Mouse (Mus musculus) left cerebral cortex, postnatal 36 days (tissue): ENCODE measurements around the gene Stip1. TPM values are rescaled to one million over a fixed set of nuclear protein-coding genes. Genes with fewer than 3 reads are reported as not detected.

Source experiments
- DNase-seq, 2 experiments: peaks; one replicate each; pipeline ENCODE4 v3.0.0; 2021 to 2022; ENCODE audit warnings: low spot score in 2 of 2, mixed read lengths in 1 of 2
- intact Hi-C: fragments of 180-260 bp; cut with DNase I; formaldehyde crosslinking; loops from one replicate; pipeline ENCODE4 v1.15.1; 2025
- total RNA-seq, 2 experiments: library from RNA; stranded (reverse); gene quantifications; 2 replicates each; pipeline ENCODE4 v1.2.3; 2021

The Stip1 gene
- total RNA-seq, 2 experiments from 2014 or later = 179 to 201 TPM

DNA sequence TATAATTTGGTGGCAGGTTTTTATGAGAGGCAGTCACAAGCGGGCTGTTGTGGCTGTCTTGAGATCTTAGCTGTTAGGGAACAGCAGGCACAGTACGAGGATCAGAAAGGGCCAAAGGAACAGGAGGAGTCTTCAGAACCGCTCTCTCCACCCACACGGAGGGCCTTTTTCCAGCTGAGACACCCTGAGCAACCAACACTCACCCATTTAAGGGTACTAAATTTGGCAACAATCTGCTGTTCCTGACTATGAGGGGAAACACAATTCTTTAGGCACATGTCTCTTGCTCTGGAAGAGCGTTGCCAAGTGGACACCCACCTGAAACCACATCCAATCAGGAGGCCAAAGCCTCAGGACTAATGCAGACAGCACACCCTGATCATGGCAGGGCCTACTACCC, 10.2 kb downstream of the Stip1 start:
- peak; percentile 70 to 72 for DNase-seq
- intact Hi-C loops = loop anchor here (10.0 kb wide), 1 partner anchor 105 kb away; the partner anchor contains the start of genes Catsperz and Esrra

DNA sequence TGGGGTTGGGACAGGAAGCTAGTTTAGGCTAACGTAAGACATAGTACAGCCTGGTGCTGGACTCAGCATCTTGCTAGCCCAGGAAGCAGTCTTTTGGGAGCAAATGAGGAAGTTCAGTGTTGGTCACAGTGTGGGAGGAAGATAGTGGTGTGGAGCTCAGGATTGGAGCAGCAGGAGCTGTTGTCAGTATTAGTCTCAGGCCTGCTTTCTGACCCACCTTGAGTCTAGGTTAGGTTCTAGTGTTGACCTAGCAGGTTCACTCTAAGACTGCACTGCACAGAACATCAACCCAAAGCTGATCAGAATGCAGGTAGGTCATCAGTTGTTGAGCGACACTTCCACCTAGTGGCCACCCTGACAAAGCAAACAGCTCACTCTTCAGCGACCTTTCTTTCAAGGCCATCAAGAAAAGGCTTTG, 19.5 kb downstream of the Stip1 start:
- intact Hi-C loops = loop anchor here (10.0 kb wide), 1 partner anchor 95 kb away; the partner anchor contains the start of genes Catsperz and Esrra
- no peak for DNase-seq

DNA sequence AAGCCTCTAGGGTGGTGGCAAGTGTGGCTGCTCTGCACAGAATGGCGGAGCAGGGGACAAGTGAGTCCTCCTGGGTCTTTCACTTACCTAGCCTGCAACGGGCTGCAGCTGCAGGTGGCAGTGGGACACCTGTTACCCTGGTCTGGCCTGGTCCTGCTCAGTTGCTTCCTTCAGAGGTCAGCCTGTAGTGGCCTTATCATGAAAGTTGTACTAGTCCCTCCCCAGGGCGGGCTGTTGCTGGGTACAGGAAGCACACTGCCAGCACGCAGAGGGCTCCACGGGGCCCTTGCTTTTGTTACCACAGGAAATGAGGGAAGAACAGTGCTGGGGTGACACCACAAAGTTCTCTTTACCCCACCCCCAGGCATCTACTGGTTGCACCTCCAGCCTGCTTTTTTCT, 20.6 kb downstream of the Stip1 start, which contains the start of gene Fermt3:
Gene Fermt3, minus strand, starts transcription at position 279 of the 400 bp plus-strand sequence.
- intact Hi-C loops = no loop called here

DNA sequence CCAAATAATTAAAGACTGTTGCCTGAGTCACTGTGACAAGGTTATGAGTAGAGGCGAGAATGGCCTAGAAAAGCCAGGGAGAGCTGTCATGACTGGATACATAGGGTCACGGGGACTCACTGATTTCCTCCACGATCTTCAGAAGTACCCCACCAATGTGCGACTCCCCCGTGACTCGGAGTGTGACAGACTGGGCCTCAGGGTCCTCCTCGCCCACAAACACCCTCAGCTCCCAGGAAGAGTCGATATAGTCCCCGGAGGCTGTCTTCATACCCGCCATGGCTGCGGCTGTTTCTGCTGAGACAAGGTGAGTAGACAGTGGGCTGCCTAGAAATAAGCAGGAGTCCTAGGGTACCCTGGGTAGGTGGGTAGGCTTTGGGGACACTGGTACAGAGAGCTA, 21.2 kb downstream of the Stip1 start:
- no peak for DNase-seq
- intact Hi-C loops = no loop called here

More for the DNA sequence above, 20.6 kb downstream of the Stip1 start, which contains the start of gene Fermt3:
- no peak for DNase-seq

DNA sequence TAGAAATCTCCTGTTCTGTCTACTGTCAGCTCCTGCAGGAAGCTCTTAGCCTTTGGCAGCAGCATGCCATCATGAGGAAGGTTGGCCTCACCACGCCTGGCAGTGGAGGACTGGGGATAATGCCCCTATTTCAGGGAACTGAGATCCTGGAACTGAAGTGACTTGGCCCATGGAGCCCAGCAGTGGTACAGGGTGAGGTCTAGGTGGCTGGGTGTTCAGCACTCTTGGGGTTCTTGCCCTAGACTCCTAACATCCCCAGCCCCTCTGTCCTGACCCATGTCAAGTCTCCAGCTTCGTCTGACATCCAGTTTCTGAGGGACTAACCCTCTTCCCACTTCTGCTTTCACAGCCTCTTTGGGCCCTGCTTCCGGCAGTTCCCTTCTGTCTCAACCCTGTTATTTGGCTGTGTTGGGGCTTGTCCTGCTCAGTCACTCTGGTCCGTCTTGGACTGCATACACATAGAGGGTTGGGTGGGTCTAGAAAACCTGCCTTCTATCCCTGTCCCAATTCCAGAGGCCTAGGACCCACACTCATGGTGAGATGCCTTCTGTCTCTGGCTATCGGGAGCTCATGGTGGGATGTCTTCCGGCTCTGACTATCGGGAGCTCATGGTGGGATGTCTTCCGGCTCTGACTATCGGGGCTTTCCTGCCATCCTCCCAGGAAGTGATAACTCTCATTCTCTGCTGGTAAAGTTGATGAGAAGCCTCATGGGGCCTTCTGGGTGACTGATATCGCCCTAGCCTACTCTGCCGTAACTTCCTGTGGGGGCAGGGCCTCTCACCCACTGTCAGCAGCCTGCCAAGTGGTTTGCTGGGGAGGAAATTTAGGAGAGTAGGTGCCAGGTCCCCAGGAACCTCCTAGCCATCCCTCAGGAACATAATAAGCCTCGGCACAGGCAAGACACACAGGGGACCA, 22.0 kb downstream of the Stip1 start:
- intact Hi-C loops = no loop called here
- no peak for DNase-seq

DNA sequence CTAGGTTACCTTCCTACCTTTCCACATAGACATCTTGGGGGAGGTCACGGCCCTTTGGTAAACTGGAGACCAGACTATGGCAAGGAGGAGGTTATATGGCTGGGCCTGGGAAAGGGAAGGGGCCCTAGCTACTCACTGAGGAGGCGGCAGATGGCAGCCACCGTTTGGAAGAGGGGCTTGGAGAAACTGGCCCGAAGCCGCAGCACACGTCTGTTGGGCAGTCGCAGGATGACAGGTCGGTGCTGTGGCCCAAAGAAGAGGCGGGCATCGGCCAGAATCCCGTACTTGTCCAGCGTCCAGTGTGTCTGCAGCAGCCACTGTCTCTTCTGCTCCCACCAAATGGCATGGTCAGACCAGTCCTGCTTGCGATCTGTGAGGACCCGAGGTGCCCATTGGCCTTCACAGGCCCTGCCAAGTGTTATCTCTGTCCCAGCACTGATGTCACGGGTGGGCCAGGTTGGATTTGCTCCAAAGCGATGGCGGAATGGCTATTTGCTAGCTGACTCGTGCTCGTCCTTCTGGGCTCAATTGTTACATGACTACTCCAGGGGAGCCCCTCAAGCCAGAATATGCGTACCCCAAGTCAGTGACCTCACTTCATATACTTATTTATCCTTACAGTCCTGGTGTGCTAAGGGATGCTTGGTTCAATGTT, 25.2 kb downstream of the Stip1 start:
- no peak for DNase-seq
- intact Hi-C loops = no loop called here

DNA sequence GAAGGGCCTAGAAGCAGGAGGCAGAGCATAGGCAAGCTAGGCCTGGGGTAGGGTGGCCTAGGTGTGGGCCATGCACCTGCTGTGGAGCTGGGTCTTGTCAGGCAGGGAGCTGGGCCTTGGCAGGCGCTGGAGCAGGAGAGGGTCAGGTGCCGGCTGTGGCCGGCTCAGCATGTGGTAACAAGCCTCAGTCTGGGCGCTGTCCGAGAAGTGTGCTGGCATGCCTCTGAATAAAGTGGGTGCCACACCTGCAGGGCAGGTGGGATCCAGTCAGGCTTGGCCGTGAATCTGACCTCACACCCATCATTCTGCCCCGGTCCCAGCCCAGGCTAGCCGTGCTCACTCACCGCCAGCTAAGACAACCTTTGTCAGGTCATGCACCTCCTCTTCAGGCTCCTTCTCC, 25.8 kb downstream of the Stip1 start:
- DNase-seq = no peak
- intact Hi-C loops = no loop called here

DNA sequence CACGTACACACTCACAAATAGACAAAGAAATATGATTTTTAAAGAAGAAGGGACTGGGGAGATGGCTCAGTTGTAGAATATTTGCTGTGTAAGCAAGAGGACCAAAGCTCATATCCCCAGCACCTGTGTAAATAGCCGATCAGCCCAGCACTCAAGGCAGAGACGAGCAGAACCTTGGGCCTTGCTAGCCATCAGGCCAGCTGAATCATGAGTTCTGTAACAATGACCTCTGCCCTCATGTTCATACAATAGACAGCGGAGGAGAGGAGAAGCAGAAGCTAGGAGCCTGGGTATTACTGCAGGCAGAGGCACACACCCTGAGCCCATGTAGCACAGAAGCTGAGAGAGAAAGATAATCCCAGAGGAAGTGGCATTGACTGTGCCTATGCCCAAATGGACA, 27.3 kb downstream of the Stip1 start:
- intact Hi-C loops = no loop called here
- no peak for DNase-seq

DNA sequence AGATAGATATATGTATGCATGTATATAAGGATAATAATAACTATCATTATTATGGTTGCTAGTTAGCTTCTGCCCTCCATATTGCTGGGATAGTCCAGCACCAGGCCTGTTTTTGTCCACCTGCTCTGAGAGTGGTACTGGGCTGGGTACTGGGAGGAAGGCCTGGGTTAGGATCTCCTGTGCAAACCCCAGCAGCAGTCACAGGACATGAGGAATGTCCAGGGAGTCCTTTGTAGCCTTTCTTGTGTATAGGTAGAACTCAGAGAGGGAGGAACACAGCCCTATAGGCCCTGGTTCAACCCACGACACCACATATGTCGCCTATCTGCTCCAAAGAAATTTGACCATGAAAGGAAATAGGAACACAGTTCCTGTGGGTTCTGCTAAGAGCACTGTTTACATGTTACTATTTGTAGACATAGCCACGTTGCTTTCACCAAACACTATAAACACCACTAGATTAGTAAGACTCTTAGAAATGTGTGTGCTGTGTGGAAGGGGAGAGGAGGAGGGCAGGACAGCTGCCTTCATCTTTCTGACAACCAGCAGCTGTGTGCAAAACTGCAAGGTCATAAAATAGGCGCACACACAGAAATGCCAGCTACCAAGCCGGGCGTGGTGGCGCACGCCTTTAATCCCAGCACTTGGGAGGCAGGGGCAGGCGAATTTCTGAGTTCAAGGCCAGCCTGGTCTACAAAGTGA, 32.7 kb downstream of the Stip1 start:
- DNase-seq = no peak
- intact Hi-C loops = no loop called here

DNA sequence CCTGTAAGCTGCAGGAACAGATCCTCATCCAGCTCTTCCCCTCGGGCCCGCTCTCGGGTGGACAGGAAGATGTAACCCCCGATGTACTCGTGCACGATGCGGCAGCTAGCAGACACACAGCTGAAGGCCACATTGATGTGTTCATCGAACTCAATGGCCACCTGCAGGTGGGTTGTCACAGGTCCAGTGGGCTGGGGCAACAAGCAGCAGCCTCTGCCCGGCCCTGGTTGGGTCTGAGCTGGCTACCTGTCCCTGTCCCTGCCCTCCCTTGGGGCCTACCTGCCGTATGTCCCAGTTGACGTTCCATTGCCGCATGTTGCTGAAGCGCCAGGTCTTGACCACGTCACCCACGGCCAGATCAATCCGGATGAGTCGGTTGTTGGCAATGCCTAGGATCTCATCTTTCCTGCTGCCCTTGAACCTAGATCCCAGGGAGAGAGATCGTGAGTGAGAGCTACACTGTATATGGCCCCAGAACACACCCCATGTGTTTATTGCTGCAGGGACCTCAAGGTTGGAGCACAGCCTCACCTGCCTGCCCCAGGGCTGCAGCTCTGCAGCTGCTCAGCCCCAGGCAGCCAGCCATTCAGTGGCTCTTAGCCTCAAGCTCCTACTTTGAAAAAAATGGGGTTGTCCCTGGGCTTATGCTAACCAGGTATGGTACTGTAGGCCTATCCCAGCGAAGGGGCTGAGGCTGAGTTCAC, 40.3 kb downstream of the Stip1 start:
- intact Hi-C loops = no loop called here
- DNase-seq = no peak

DNA sequence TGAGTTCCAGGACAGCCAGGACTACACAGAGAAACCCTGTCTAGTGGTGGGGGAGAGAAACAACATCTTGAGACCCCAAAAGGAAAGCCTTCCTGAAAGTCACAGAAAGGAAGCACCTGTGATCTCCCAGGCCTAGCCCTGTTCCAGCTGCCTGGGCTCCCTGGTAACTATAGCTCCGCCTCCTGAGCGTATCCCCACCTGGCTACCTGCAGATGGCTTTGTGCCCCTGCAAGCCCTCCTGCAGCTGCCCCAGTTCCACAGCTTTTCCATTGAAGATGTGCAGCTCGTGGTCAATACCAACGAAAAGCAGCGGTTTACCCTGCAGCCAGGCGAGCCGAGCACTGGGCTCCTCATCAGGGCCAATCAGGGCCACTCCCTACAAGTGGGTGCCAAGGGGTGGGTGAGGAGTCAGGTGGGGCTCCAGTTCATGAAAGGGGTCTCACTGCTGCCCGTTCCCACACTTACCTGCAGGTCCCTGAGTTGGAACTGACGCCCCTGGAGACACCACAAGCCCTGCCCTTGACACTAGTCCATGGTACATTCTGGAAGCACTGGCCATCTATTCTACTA, 42.0 kb downstream of the Stip1 start:
- intact Hi-C loops = no loop called here
- no peak for DNase-seq

DNA sequence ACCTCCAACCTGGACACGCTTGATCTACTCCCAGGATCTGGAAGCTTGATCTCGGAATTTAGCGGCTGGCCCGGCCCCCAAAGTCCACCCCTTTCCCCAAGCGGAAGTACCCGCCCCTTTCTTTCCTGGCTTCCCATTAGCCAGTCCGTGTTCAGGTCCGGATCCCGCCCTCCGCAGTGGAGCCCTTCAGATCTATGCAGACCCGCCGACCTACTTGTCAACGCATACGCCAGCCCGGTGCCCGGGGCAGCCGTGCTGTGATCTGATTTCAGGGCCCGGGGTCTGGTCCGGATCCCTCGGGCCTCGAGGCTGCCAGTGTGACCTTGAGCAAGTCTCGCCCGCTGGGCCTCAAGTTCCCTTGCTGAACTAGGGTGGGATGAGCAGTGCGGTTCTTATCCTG, 43.8 kb downstream of the Stip1 start, which contains the start of the genes Nudt22 and Trpt1:
Gene Nudt22, minus strand, starts transcription at position 112 of the 400 bp plus-strand sequence.
Gene Trpt1, plus strand, starts transcription at position 126 of the 400 bp plus-strand sequence.
- intact Hi-C loops = no loop called here
- DNase-seq = peak; percentile 84 to 85

DNA sequence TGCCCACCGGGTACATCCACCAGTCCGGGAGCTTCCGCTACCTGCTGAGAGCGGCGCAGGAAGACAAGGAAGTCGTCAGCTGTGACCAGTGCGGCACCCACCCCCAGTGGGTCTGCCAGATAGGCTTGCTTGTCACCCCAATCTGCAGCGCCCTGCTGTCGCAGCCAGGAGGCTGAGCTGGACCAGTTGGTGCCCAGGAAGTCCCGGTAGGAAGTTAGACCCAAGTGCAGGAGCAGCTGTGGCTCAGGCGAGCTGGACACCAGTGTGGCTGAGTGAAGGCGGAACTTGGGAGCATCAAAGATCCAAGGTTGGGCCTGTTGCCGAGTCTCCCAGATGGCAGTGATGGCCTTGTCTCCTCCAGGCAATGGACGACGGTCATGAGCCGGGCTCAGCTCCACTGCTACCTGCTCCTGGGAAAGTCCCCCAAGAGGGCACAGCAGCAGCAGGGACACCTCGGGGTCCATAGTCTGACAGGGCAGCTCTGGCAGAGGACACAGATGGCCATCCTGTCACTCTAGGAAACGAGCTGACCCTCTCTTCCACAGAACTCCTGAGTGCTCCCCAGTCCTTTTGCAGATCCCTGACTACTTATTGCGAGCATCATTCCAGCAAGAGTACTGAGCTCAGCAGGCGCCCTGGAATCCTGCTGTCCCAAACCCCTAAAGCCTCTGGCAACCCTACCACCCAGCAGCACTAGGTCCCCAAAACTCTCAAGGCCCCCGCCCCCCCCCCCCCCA, 44.3 kb downstream of the Stip1 start:
- intact Hi-C loops = no loop called here
- no peak for DNase-seq

DNA sequence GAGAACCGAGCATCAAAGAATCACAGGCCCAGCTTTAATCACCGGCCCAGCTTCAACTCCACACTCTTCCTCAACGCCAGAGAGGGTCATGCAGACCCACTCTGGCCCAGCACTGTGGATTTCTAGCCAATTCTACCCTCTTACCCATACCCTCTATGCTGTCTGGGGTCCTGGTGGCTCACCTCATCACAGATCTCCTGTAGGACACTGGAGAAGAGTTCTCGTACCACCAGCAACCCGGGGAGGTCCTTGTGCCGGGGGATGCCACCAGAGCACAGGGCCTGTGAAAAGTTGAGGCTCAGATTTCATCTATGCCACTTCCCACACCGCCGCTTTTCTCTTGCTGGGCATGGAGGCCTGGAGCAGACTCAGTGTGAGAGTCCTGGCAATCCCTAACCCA, 45.3 kb downstream of the Stip1 start:
- intact Hi-C loops = no loop called here
- DNase-seq = no peak

DNA sequence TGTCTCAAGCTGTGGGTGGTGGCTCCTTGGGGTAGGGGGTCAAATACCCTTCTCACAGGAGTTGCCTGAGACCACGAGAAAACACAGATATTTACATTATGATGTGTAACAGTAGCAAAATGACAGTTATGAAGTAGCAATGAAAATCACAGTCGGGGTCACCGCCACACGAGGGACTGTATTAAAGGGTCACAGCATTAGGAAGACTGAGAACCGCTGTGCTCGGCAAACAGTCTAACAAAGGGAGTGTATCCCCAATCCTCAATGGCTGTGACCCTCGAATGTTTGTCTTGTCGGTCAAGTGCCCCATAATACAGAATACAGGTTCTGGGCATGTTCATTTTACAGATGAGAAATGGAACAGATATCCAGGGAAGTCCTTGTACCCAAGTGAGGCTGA, 45.8 kb downstream of the Stip1 start:
- DNase-seq = no peak
- intact Hi-C loops = no loop called here

DNA sequence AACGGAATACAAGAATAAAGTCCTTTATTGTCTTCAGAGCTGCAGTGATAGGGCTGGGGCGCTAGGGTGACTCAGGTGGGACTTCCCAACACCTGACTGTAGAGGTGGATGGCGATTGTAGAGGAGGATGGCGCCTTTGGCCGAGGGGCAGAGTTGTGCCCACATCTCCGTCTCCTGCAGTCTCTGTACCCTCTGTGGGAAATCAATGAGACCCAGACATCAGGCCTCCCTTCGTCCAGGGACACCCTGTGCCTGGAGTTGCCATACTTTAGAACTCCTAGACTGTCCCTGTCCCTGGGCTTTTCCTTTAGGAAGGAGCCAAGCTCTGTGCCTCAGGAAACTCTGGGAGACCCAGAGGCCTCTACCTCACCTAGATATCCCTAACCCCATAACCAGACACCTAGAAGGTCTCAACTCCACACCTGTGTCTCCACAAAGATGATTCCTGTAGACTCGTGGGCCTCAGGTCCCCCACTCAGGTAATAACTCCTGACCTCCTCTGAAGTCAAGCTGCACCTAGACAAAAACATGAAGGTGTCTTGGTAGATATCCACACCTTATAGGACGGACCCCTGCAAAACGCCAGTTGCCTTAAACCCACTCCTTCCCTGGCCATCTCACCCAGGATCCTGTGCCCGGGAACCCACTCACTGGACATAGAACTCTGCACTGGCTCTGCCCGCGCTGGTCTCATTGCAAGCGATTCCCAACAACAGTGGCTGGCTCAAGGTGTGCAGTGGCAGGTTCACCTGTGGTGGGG, 46.6 kb downstream of the Stip1 start:
- no peak for DNase-seq
- intact Hi-C loops = no loop called here

DNA sequence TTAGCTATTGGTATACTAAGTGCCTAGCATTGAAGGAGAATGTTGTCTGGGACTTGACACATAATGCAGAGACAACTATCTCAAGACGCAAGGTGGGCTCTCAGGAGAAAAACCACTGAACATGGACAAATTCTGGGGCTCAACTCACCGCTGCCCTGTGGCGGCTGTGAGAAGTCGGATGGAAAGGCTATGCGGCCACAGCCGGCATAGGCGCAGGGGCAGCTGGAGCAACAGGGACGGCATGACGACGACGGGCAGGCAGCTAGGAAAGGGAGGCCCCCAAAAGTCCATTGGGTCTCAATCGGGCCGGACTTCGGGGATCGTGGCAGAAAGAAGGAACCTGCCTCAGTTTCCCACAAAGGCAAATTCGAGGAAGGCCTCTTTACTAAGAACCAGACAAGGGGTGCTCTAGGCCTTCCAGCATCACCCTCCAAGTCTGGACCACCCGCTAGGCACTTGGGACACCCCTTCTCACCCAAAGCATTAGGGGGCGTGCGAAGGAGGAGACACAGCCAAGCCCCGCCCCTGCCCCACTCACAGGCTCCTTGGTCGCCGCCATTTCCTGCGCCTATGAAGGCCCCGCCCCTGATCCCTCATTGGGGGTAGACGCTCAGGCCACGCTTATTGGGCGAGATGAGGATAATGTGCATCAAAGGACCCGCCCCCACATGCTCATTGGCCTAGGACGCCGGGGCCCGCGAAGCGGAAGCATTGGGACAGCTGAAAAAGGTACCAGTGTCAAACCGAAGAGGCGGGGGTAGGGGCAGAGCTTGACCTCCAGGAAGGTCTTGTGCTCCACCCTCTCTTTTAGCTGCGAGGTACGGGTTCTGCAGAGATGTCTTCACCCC, 47.5 kb downstream of the Stip1 start, which contains the start of gene Dnajc4:
Gene Dnajc4, minus strand, starts transcription at position 562 of the 848 bp plus-strand sequence.
- intact Hi-C loops = no loop called here
- DNase-seq = peak; percentile 91 to 92
